Mouse (Mus musculus) hematopoietic stem cell, adult 5-6 weeks (primary cell): Measurements from ENCODE around the gene Pnck. TPM values are rescaled to one million over a fixed set of nuclear protein-coding genes. Genes with fewer than 3 reads are reported as not detected.

Experiments
- ATAC-seq, 2 experiments: fragments of 125-278 bp in 1 of 2; replicated peaks in 1 of 2; 2 replicates each; pipeline ENCODE4 v1.8.0; 2016 to 2017; ENCODE audit warnings: inconsistent platforms in 2 of 2, mild to moderate bottlenecking in 2 of 2, moderate number of reproducible peaks in 2 of 2, low read depth in 1 of 2, moderate TSS enrichment in 1 of 2; ENCODE audit not compliant: low FRiP score in 2 of 2, poor library complexity in 2 of 2, severe bottlenecking in 2 of 2, insufficient read depth in 1 of 2, low TSS enrichment in 1 of 2
- total RNA-seq: library from RNA; stranded (forward); fragments of 172-1452, 232-1000 nt; gene quantifications from 2 replicates; pipeline ENCODE4 v1.2.3, GENCODE M21; 2017

Pnck gene
- total RNA-seq, 1 experiment from 2014 or later = 6.1 TPM

- peak; percentile 70 to 78; a peak in 2 of 4 replicates for ATAC-seq
Measured at GRCm38 (mm10) chrX:73654177-73654576, 5.7 kb downstream of the Pnck start.

- ATAC-seq = no peak
Measured at GRCm38 (mm10) chrX:73653392-73653791, 6.5 kb downstream of the Pnck start.

GRCm38 (mm10) chrX:73650869-73651268 is 9.0 kb downstream of the Pnck start:
- no peak for ATAC-seq

GRCm38 (mm10) chrX:73645121-73645520 is 14.8 kb downstream of the Pnck start:
- no peak for ATAC-seq

- ATAC-seq = peak; percentile 24 to 54; a peak in 3 of 4 replicates
Measured at GRCm38 (mm10) chrX:73639901-73640469, 19.9 kb downstream of the Pnck start.

- ATAC-seq = peak; percentile 43 to 65; a peak in 3 of 4 replicates
Measured at GRCm38 (mm10) chrX:73639255-73639675, 20.7 kb downstream of the Pnck start, which contains the start of gene Dusp9. Gene Dusp9, plus strand, starts transcription at chrX:73639419.

- no peak for ATAC-seq
Measured at GRCm38 (mm10) chrX:73637415-73637814, 22.5 kb downstream of the Pnck start.

GRCm38 (mm10) chrX:73635425-73635824 is 24.5 kb downstream of the Pnck start:
- peak; percentile 44 to 63 for ATAC-seq

GRCm38 (mm10) chrX:73626981-73627380 is 32.9 kb downstream of the Pnck start:
- ATAC-seq = no peak

GRCm38 (mm10) chrX:73619890-73620289 is 40.0 kb downstream of the Pnck start:
- ATAC-seq = no peak

- ATAC-seq = no peak
Measured at GRCm38 (mm10) chrX:73619401-73619800, 40.5 kb downstream of the Pnck start.

- ATAC-seq = no peak
Measured at GRCm38 (mm10) chrX:73615876-73616275, 44.0 kb downstream of the Pnck start.

- ATAC-seq = no peak
Measured at GRCm38 (mm10) chrX:73613665-73614064, 46.3 kb downstream of the Pnck start.

Other genes starting within 250 kb of the Pnck start
- 0.30 and 0.81 TPM in 2 replicates for gene Zfp92, start 249.0 kb downstream of the Pnck start, total RNA-seq
- gene Trex2, start 224.8 kb downstream of the Pnck start, total RNA-seq = not detected in 2 replicates
- 34.5 and 44.6 TPM in 2 replicates for gene Haus7, start 201.1 kb downstream of the Pnck start, total RNA-seq
- 11.8 and 16.3 TPM in 2 replicates for gene Bgn, start 176.5 kb downstream of the Pnck start, total RNA-seq
- 0.25 TPM in 1 of 2 replicates, not detected in the other for gene Atp2b3, start 157.0 kb downstream of the Pnck start, total RNA-seq
- 0.35 and 1.5 TPM in 2 replicates for gene Dusp9, start 20.7 kb downstream of the Pnck start, total RNA-seq
- 0.94 TPM in 1 of 2 replicates, not detected in the other for gene Slc6a8, start 13.0 kb upstream of the Pnck start, total RNA-seq
- 171 and 203 TPM in 2 replicates for gene Bcap31, start 56.1 kb upstream of the Pnck start, total RNA-seq
- gene Abcd1, start 56.5 kb upstream of the Pnck start, total RNA-seq = 8.0 and 18.6 TPM in 2 replicates
- gene Plxnb3, start 97.0 kb upstream of the Pnck start, total RNA-seq = 0.25 TPM in 1 of 2 replicates, not detected in the other
- not detected in 2 replicates for gene Srpk3, start 114.3 kb upstream of the Pnck start, total RNA-seq
- gene Idh3g, start 126.8 kb upstream of the Pnck start, total RNA-seq = 172 and 200 TPM in 2 replicates
- gene Ssr4, start 126.9 kb upstream of the Pnck start, total RNA-seq = 106 and 153 TPM in 2 replicates
- 2.9 and 6.4 TPM in 2 replicates for gene Pdzd4, start 164.9 kb upstream of the Pnck start, total RNA-seq
- 0.13 and 0.15 TPM in 2 replicates for gene Avpr2, start 232.0 kb upstream of the Pnck start, total RNA-seq
- gene L1cam, start 236.0 kb upstream of the Pnck start, total RNA-seq = 1.6 TPM in 1 of 2 replicates, not detected in the other